Mouse (Mus musculus) right cerebral cortex, postnatal 10 days (tissue): ENCODE measurements around the gene Fgfr2.
A peak's percentile ranks its signal among the peaks of the same experiment; 100 is the strongest.
"Not testable (repeated sequence)": the region's sequence is repeated elsewhere in the genome, so short reads cannot be mapped to it uniquely, and the experiment has no call there.

Experiments used
- DNase-seq, 2 experiments: peaks; one replicate each; pipeline ENCODE4 v3.0.0; 2021; ENCODE audit warnings: low spot score in 2 of 2

The Fgfr2 gene

GRCm38 (mm10) chr7:130425991-130426390 lies 2697.2 kb downstream of the Fgfr2 start:
- no peak for DNase-seq

- DNase-seq = no peak
These were observed 2703.2 kb downstream of the Fgfr2 start for GRCm38 (mm10) chr7:130419961-130420360.

- no peak for DNase-seq
These were observed 2715.5 kb downstream of the Fgfr2 start for GRCm38 (mm10) chr7:130407622-130408021.

- DNase-seq = no peak
These were observed 2719.8 kb downstream of the Fgfr2 start for GRCm38 (mm10) chr7:130403346-130403745.

- no peak for DNase-seq
These were observed 2728.5 kb downstream of the Fgfr2 start for GRCm38 (mm10) chr7:130394697-130395096.

- DNase-seq = not testable (repeated sequence)
These were observed 2733.1 kb downstream of the Fgfr2 start for GRCm38 (mm10) chr7:130390060-130390459.

- no peak for DNase-seq
These were observed 2736.8 kb downstream of the Fgfr2 start for GRCm38 (mm10) chr7:130386308-130386707.

- no peak for DNase-seq
These were observed 2737.3 kb downstream of the Fgfr2 start for GRCm38 (mm10) chr7:130385732-130386294.

GRCm38 (mm10) chr7:130382126-130382525 lies 2741.0 kb downstream of the Fgfr2 start:
- DNase-seq = no peak

GRCm38 (mm10) chr7:130381387-130381951 lies 2741.7 kb downstream of the Fgfr2 start:
- DNase-seq = peak; percentile 45 to 59

GRCm38 (mm10) chr7:130380769-130381355 lies 2742.3 kb downstream of the Fgfr2 start:
- DNase-seq = peak in 1 of 2 experiments; percentile 36

- peak in 1 of 2 experiments; percentile 10 for DNase-seq
These were observed 2742.8 kb downstream of the Fgfr2 start for GRCm38 (mm10) chr7:130380367-130380766.

GRCm38 (mm10) chr7:130379886-130380285 lies 2743.3 kb downstream of the Fgfr2 start:
- DNase-seq = peak in 1 of 2 experiments; percentile 12

GRCm38 (mm10) chr7:130378308-130378707 lies 2744.8 kb downstream of the Fgfr2 start:
- no peak for DNase-seq

- DNase-seq = no peak
These were observed 2748.8 kb downstream of the Fgfr2 start for GRCm38 (mm10) chr7:130374311-130374710.

- peak in 1 of 2 experiments; percentile 43 for DNase-seq
These were observed 2754.1 kb downstream of the Fgfr2 start for GRCm38 (mm10) chr7:130368827-130369641.

GRCm38 (mm10) chr7:130368036-130368826 lies 2754.9 kb downstream of the Fgfr2 start:
- no peak for DNase-seq

- DNase-seq = no peak
These were observed 2755.7 kb downstream of the Fgfr2 start for GRCm38 (mm10) chr7:130367222-130368035.

- no peak for DNase-seq
These were observed 2757.4 kb downstream of the Fgfr2 start for GRCm38 (mm10) chr7:130365711-130366110.

GRCm38 (mm10) chr7:130340412-130341152 lies 2782.6 kb downstream of the Fgfr2 start:
- DNase-seq = no peak
